Mouse (Mus musculus): Measurements from ENCODE around the gene Gm5751.

DNA sequence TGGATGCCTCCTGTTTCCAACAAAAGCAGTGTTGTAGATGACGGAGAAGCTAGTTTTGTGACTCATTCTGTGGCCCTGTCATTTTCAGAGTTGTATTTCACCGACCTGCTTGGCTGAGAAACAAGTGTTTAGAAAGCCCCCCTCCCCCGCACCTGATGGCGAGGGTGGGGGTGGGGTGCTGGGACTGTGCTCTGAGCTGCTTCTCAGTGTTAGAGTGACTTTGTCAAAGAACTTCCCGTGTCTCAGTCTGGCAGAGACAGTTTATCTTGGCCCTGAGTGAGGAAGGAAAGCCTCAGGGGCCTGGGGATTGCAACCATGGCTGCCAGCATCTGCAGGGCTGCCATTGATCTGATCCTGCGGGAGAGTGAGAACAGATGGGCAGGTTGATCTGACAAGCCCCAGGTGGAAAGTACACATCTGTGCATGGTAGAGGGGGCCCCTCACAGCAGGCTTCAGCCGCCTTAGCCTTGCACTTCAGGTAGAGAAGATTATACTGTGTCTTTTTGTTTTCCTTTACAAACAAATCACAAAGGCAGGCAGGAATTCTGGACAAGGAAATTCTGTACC, 27.9 kb downstream of the Gm5751 start:
- no peak for TF ChIP-seq CTCF (IDR thresholded peaks at IDR 0.05; ENCODE audit: extremely low read depth, insufficient read length, insufficient replicate concordance, low read depth, low read length)
- no peak for TF ChIP-seq POLR2A (IDR thresholded peaks at IDR 0.05; ENCODE audit: low read depth, low read length)
